Mouse (Mus musculus) T-helper 2 cell (primary cell): ENCODE data around the gene Elavl4.

Experiments used
- in situ Hi-C: fragments of 300-600 bp; cut with MboI, MseI; formaldehyde crosslinking; loops from one replicate; pipeline ENCODE4 v1.15.1; 2025; ENCODE audit warnings: high pct_unique_total_duplicates

Gene Elavl4

DNA sequence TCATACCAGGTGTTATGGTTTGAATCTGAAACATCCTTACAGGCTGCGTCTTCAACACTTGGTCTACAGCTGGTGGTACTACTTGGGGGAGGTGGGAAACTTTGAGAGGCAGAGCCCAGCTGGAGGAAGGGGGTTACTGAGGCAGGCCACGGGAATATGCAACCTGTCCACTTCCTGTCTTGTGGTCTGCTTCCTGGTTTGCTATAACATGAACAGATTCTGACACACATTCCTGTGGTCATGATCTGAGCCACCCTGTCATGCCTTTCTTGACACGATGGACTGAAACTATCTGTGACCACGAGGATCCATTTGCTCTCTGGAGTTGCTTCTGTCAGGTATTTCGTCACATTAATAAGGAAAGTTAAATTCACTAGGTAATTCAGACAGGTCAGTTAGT is 179.7 kb downstream of the Elavl4 start:
- in situ Hi-C loops, result no loop called here

GRCm38 (mm10) chr4:110165217-110165616 is 186.5 kb downstream of the Elavl4 start:
- in situ Hi-C loops, result no loop called here

DNA sequence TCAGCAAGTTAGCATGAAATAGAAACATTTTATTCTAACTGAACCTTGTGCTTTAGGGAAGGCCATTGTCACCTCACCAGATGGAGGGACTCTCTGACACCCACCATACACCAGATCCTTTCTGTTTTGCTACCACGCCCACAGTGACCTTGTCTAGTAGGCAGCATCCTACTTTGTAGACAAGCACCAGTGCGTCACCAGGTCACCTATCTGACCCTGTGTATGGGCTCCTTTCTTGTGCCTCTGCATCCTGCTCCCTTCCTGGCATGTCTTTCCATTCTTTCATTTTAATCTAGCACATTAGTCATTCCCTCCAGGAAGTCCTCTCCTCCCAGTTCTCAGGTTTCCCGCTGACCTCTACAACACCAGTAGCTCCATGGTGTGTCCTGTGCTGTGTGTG is 190.1 kb downstream of the Elavl4 start:
- in situ Hi-C loops, result no loop called here

GRCm38 (mm10) chr4:110157515-110158159 is 194.1 kb downstream of the Elavl4 start:
- in situ Hi-C loops, result no loop called here

DNA sequence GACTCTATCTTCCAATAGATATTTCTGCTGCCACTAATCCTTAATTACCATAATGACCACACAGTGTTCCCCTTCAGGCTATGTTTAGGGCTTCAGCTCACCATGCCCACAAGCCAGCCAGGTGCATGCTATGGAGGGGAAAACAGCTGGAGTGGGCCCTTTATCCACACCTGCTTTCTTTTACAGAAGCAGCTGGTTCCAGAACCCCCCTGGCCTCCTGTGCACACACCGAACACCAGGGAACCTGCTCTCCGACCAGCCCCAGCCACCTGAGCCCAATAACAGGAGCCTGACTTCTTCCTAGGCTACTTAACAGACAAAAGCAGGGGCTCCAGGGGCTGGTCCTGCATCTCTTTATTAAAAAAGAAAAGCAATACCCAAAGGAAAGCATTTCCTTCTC is 195.8 kb downstream of the Elavl4 start:
- in situ Hi-C loops, result no loop called here
